Mouse (Mus musculus): Measurements from ENCODE around the gene Ing4. TPM values are rescaled to one million over a fixed set of nuclear protein-coding genes. Genes with fewer than 3 reads are reported as not detected.

The Ing4 gene
- polyA plus RNA-seq (2015; fragmentation: Nextera tagmentation; extraction: Ambion mirVana), result 164 and 187 TPM in 2 replicates

DNA sequence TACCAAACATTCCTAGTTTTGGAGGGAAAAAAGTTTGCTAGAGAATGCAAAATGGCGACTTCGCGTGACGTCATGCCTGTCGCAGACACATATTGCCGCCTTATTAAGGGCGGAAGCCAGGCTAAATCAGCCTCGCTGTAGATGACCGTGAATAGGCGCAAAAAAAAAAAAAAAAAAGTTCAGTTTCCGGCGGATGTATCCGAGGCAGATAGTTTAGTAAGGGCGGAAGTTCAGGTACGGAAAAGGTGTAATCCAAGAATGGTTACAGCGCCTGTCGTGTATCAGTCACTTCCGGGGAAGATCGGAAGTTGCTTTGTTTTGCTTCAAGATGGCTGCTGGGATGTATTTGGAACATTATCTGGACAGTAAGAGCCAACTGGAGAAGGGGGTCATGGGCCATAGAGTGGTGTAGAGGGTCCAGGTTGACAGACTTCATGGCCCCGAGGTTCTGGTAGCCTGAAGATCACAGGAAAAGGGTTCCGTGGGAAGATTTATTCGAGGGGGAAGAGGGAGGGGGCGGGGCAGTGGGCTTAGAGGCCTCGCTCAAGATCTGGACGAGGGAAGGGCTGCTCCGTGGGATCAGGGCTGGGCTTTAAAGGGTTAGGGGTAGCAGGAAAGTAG, at the start of gene Ing4:
Gene Ing4 (plus strand): TSS at position 228 of the 621 bp plus-strand sequence.
- H3K4me2 ChIP-seq, result peak within 1 kb of the TSS; percentile 81
- H3K36me3 ChIP-seq, result peaks cover 52% of the 10 kb centered on the region
- peak within 1 kb of the TSS; percentile 81 for H3K9ac ChIP-seq
- H3K27ac ChIP-seq, result peak within 1 kb of the TSS; percentile 91
- no peaks in the 10 kb centered on the region for H3K9me3 ChIP-seq
- peak within 1 kb of the TSS; percentile 76 for H3K4me3 ChIP-seq
- H3K4me1 ChIP-seq, result peaks cover 13% of the 10 kb centered on the region; the same call in 1 of the 2 replicates
- under 1% methylated on average over 26 of the region's 26 CpGs for WGBS
- peak; percentile 90 for ATAC-seq (ENCODE audit: insufficient number of reproducible peaks, insufficient read depth, low FRiP score, low TSS enrichment, low read depth)
- no peaks in the 10 kb centered on the region for H3K27me3 ChIP-seq

DNA sequence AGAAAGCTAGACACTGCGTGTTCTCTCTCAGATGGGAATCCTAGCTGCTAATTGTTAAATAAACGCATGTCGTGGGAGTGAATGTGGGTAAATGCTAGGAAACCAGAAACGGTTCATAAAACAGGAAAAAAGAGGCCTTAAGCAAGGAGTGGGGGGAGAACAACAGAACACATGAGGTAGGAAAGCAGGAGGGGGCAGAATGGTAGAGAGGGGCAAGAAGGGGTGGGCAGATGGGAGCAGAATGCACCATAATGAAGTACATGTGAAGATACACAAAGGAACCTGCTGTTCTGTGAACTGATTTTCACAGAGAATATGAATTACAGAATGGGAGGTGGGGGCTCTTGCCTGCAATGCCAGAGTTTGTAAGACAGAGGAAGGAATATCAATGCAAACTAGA, 47.3 kb upstream of the Ing4 start:
- Histone ChIP-seq H3K27ac (no peak overlapping the region), H3K4me3 (no peak overlapping the region), H3K36me3 (no peaks in the 10 kb centered on the region), H3K9ac (no peak overlapping the region), H3K9me3 (no peaks in the 10 kb centered on the region), H3K27me3 (peaks cover 63% of the 10 kb centered on the region), H3K4me2 (no peak overlapping the region), H3K4me1 (peaks cover 10% of the 10 kb centered on the region)
- ATAC-seq (ENCODE audit: insufficient number of reproducible peaks, insufficient read depth, low FRiP score, low TSS enrichment, low read depth), result no peak
- WGBS, result 65% methylated on average over 4 of the region's 4 CpGs

DNA sequence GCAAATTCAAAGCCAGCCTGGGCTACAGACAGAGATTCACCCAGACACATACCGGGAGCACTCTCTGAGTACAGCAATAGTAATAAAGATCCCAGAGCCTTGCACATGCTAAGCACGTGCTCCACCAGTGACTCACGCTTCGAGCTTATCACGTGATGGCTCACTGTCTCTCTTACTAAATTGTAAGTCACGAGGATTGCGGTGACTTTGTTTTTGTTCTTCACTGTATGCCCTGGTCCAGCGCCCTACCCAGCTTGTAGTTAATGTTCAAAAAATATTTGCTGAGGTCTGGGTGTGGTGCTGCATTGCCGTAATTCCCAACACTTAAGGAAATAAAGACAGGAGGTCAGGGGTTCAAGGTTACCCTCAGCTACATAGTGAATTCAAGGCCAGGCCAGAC, 46.2 kb upstream of the Ing4 start:
- Histone ChIP-seq H3K36me3 (no peaks in the 10 kb centered on the region), H3K4me1 (peaks cover 21% of the 10 kb centered on the region), H3K4me3 (no peak overlapping the region), H3K4me2 (no peak overlapping the region), H3K9me3 (no peaks in the 10 kb centered on the region), H3K27ac (no peak overlapping the region), H3K27me3 (peaks cover 70% of the 10 kb centered on the region), H3K9ac (no peak overlapping the region)
- WGBS, result 78% methylated on average over 9 of the region's 9 CpGs
- no peak for ATAC-seq (ENCODE audit: insufficient number of reproducible peaks, insufficient read depth, low FRiP score, low TSS enrichment, low read depth)

DNA sequence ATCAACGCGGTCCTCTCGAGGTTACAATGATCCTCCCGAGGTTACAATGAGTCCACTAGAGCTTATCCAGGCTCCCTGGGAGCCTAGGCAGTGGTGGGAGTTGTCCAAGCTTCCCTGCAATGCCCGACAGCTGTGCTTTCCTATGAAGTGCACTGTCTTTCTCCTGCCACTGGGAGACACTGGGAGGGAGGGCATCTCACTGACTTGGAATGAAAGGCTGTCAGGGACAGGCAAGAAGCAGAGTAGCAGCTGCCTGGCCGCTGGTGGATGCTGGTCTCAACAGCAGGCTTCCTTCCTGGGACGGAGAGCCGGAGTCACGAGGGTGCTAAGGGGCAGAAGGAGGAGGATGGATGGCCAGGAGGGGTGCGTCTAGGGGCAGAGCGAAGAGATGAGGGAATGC, 45.7 kb upstream of the Ing4 start:
- Histone ChIP-seq H3K9me3 (no peaks in the 10 kb centered on the region), H3K4me2 (0 out of 2 replicates have a peak overlapping the region, but pooled peaks have one; percentile 3), H3K4me1 (peaks cover 26% of the 10 kb centered on the region), H3K9ac (peak overlapping the region; percentile 54; the same call in 1 of the 2 replicates), H3K27ac (no peak overlapping the region), H3K36me3 (no peaks in the 10 kb centered on the region), H3K27me3 (peaks cover 75% of the 10 kb centered on the region), H3K4me3 (no peak overlapping the region)
- no peak for ATAC-seq (ENCODE audit: insufficient number of reproducible peaks, insufficient read depth, low FRiP score, low TSS enrichment, low read depth)
- WGBS, result 13% methylated on average over 11 of the region's 11 CpGs

DNA sequence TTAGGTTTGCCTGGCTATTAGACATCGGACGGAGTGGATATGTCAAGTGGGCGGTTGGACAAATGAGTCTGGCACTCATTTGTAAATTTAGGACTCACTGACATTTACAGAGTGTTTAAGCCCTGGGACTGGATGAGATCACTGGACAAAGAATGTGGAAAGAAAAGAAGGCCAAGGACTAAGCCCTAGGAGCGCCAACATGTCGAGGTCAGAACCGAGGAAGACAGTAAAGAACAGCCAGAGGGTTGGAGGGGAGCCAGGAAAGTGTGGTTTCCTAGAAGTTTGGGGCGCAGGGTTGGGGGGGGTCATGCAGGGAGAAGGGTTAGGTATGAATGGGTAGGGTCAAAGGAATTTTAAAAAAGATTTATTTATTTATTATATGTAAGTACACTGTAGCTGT, 44.3 kb upstream of the Ing4 start:
- no peak overlapping the region for H3K4me2 ChIP-seq
- H3K9me3 ChIP-seq, result no peaks in the 10 kb centered on the region
- peaks cover 89% of the 10 kb centered on the region for H3K27me3 ChIP-seq
- no peak for ATAC-seq (ENCODE audit: insufficient number of reproducible peaks, insufficient read depth, low FRiP score, low TSS enrichment, low read depth)
- no peaks in the 10 kb centered on the region for H3K36me3 ChIP-seq
- no peak overlapping the region for H3K4me3 ChIP-seq
- peaks cover 33% of the 10 kb centered on the region for H3K4me1 ChIP-seq
- no peak overlapping the region for H3K27ac ChIP-seq
- WGBS, result 85% methylated on average over 7 of the region's 7 CpGs
- H3K9ac ChIP-seq, result no peak overlapping the region

DNA sequence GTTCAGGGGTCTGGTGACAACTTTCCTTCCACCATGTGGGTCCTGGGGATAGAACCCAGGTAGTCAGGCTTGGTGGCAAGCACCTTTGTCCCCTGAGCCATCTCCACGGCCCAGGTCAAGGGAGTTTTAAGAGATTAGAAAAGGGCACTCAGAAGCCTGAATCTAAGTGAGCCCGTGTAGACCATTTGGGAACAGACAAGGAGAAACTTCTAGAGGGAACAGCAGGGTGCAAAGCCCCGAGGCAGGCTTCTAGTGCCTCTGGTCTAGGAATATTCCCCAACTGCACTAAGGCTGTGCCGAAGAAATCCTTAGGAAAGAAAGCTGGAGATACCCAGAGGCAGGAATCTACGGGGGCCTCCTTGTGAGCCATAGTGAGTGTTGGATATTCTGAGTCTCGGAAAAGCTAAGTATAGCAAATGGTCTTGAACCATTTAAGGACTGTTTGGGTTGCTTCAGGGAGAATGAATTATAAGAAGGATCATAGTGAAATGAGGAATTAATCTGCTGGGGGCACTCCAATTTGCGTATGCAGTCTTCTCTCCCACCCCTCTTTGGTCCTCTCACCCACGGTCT, 43.6 kb upstream of the Ing4 start:
- peaks cover 33% of the 10 kb centered on the region for H3K4me1 ChIP-seq
- peak overlapping the region; percentile 99 for H3K4me2 ChIP-seq
- no peak overlapping the region for H3K27ac ChIP-seq
- peak overlapping the region; percentile 77 for H3K9ac ChIP-seq
- no peaks in the 10 kb centered on the region for H3K9me3 ChIP-seq
- WGBS, result 37% methylated on average over 8 of the region's 8 CpGs
- peaks cover 96% of the 10 kb centered on the region for H3K27me3 ChIP-seq
- peak overlapping the region; percentile 60 for H3K4me3 ChIP-seq
- H3K36me3 ChIP-seq, result no peaks in the 10 kb centered on the region
- no peak for ATAC-seq (ENCODE audit: insufficient number of reproducible peaks, insufficient read depth, low FRiP score, low TSS enrichment, low read depth)

DNA sequence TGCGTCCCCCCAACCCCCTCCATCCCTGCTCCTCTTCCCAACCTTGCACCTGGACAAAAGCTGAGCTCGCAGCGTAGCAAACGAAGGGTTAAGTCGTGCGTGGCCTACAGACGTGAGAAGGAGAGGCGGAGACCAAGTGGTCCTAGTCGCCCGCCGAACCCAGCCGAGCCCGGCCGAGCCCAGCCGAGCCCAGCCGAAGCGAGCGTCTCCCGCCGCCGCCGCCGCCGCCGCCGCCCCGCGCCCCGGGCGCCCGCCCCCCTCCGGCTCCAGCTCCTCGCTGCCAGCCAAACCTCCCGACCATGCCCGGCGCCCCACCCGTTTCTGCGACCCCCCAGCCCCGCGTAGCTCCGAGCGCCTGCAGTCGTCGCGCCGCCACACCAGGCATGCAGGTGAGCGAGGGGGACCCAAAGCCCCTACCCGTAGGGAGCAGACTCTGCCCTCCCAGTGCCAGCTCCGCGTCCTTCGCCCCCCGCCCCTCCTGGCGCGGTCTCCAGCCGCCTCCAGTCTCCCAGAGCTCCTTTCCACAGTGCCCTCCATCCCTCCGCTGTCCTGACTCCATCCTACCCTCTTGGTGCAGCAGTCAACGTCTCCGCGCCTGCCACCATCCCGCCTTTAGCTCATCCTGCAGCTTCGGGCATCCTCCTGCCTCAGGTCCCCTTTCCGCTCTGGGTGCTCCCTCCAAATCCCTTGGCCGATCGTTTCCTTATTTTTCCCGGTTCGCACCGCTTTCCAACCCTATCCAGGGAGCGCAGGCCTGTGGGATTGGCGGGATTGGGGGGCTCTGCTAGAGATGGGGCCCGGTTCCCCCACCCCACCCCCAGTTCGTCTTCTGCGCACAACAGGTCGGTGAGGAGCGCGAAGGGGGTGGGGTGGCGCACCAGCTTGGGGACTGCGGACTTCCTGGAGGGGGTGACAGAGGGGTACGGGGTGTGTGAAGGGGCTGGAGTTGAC, 42.7 kb upstream of the Ing4 start, which contains the start of gene Pianp:
Gene Pianp (plus strand): TSS at position 144 of the 951 bp plus-strand sequence.
- under 1% methylated on average over 69 of the region's 78 CpGs for WGBS
- no peaks in the 10 kb centered on the region for H3K9me3 ChIP-seq
- H3K9ac ChIP-seq, result peak within 1 kb of the TSS; percentile 77
- H3K36me3 ChIP-seq, result no peaks in the 10 kb centered on the region
- peak within 1 kb of the TSS; percentile 99 for H3K4me2 ChIP-seq
- peak; percentile 79 for ATAC-seq (ENCODE audit: insufficient number of reproducible peaks, insufficient read depth, low FRiP score, low TSS enrichment, low read depth)
- peaks cover 99% of the 10 kb centered on the region for H3K27me3 ChIP-seq
- peaks cover 33% of the 10 kb centered on the region for H3K4me1 ChIP-seq
- no peak within 1 kb of the TSS for H3K27ac ChIP-seq
- peak within 1 kb of the TSS; percentile 60 for H3K4me3 ChIP-seq

DNA sequence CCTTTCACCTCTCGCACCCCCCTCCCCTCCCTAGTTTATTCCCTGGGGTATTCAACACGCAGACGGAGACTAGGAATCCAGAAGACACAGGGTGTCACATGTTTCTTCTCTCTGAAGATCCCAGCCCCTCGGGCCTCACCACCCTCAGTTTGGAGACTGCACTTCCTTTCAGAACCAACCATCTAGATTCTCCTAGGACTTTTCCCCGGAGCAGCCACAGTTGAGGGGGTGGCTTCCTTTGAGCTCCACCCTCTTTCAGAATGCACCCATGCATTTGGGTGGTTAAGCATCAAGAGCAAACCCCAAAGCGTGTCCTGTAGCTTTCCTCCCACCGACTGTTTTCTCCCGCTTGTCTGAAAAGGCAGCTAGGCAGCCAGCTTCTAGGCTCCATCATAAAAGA, 41.5 kb upstream of the Ing4 start:
- no peak overlapping the region for H3K9ac ChIP-seq
- H3K27ac ChIP-seq, result no peak overlapping the region
- peaks cover 33% of the 10 kb centered on the region for H3K4me1 ChIP-seq
- H3K27me3 ChIP-seq, result peaks cover 99% of the 10 kb centered on the region
- H3K4me3 ChIP-seq, result peak overlapping the region; percentile 60
- H3K36me3 ChIP-seq, result no peaks in the 10 kb centered on the region
- no peak for ATAC-seq (ENCODE audit: insufficient number of reproducible peaks, insufficient read depth, low FRiP score, low TSS enrichment, low read depth)
- whole genome bisulfite sequencing, result 8% methylated on average over 8 of the region's 8 CpGs
- H3K4me2 ChIP-seq, result peak overlapping the region; percentile 99
- no peaks in the 10 kb centered on the region for H3K9me3 ChIP-seq

DNA sequence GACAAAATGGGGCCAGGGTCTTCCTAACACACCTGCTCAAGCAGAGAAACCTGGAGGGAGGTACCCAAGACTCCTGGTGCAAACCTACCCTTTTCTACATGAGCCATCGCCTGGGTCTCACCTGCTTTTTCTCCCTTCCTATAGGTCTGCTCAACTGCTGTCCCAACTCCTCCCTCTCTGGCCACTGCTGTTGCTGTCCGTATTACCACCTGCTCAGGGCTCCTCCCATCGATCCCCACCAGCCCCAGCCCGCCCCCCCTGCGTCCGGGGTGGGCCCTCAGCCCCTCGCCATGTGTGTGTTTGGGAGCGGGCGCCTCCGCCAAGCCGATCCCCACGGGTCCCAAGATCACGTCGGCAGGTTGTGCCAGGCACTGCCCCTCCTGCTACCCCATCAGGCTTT, 40.5 kb upstream of the Ing4 start:
- peaks cover 33% of the 10 kb centered on the region for H3K4me1 ChIP-seq
- H3K9ac ChIP-seq, result no peak overlapping the region
- no peaks in the 10 kb centered on the region for H3K36me3 ChIP-seq
- no peak overlapping the region; the same call in 1 of the 2 replicates for H3K4me2 ChIP-seq
- H3K9me3 ChIP-seq, result no peaks in the 10 kb centered on the region
- ATAC-seq (ENCODE audit: insufficient number of reproducible peaks, insufficient read depth, low FRiP score, low TSS enrichment, low read depth), result no peak
- 27% methylated on average over 14 of the region's 14 CpGs for WGBS
- no peak overlapping the region for H3K27ac ChIP-seq
- H3K27me3 ChIP-seq, result peaks cover 96% of the 10 kb centered on the region
- 0 out of 2 replicates have a peak overlapping the region, but pooled peaks have one; percentile 1 for H3K4me3 ChIP-seq

DNA sequence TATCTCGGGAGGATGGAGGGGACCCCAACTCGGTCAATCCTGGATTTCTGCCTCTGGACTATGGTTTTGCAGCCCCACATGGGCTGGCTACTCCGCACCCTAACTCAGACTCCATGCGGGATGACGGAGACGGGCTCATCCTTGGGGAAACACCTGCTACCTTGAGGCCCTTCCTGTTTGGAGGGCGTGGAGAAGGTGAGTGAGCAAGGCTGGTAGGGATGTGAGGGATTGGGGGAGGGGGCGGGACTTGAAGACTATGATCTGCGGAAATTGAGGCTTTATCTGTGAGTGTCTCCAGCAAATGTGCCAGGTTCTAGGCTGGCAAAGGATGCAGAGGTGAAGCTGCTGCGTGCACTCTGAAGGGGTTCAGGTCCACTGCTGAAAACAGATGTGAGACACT, 40.0 kb upstream of the Ing4 start:
- ATAC-seq (ENCODE audit: insufficient number of reproducible peaks, insufficient read depth, low FRiP score, low TSS enrichment, low read depth), result no peak

DNA sequence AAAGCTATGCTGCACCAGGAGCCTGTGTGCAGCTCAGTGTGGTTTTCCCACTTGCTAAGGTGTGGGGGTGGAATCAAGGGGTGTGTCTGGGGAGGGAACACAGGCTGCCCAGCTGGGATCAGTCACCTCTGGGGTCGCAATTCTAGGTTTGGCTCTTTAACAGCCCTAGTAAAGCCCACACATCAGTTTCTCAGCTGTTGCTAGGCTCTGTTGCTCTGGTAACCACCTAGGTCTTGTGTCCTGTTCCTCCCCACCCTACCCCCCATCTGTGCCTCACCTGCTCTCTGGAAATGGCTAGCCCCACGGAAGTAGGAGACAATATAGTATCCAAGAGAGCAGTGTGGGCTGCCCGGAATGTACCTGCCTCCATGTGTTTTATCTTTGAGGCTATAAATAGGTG, 35.9 kb upstream of the Ing4 start:
- Histone ChIP-seq H3K9me3 (no peaks in the 10 kb centered on the region), H3K9ac (no peak overlapping the region), H3K27me3 (peaks cover 51% of the 10 kb centered on the region), H3K27ac (no peak overlapping the region), H3K4me1 (peaks cover 20% of the 10 kb centered on the region), H3K4me3 (no peak overlapping the region), H3K36me3 (no peaks in the 10 kb centered on the region), H3K4me2 (no peak overlapping the region)
- no peak for ATAC-seq (ENCODE audit: insufficient number of reproducible peaks, insufficient read depth, low FRiP score, low TSS enrichment, low read depth)
- WGBS, result 56% methylated on average over 3 of the region's 3 CpGs

More for the DNA sequence above, 40.0 kb upstream of the Ing4 start:
- H3K27me3 ChIP-seq, result peaks cover 92% of the 10 kb centered on the region
- H3K4me3 ChIP-seq, result no peak overlapping the region
- no peak overlapping the region for H3K27ac ChIP-seq
- H3K9me3 ChIP-seq, result no peaks in the 10 kb centered on the region
- H3K4me1 ChIP-seq, result peaks cover 33% of the 10 kb centered on the region
- 25% methylated on average over 10 of the region's 10 CpGs for WGBS
- no peak overlapping the region; the same call in 1 of the 2 replicates for H3K4me2 ChIP-seq
- no peaks in the 10 kb centered on the region for H3K36me3 ChIP-seq
- no peak overlapping the region for H3K9ac ChIP-seq
